In the genomic region with DNA sequence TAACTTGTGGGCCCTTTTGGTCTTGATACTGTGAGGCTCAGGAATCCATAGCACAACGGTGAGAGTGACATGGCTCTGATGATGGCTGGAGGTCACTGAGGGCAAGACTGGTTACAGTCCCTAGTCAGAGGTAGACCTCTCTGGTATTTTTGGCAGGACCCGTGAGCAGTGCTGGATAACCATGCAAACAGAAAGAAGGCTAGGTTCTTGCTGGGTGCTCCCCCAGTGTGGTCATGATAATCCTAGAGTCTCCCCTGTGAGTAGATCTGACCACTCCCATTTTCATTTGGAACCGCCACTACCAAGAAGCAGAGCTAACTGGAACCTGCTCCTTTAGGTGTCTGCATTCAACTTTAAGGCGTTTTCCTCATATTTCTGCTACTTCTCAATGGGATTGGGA, we compare ENCODE assay signal across 13 mouse cellular contexts. TPM values are rescaled to one million over a fixed set of nuclear protein-coding genes. Genes with fewer than 3 reads are reported as not detected.
A peak's percentile ranks its signal among the peaks of the same experiment; 100 is the strongest.
DNase-seq lines count a peak whose midpoint lies in the region; ATAC-seq and TF ChIP-seq lines count a peak whose summit lies in the region.
"Had no signal": no experiment of that assay in that cellular context is flagged by ENCODE, and none has a peak within 500 bp of the region (broad histone marks: within the 10 kb centered on the region; RNA-seq: fewer than 3 reads in every experiment).

No protein-coding gene starts in this region.

- TF ChIP-seq EP300 in heart, postnatal 0 days (IDR thresholded peaks at IDR 0.05; ENCODE audit: low read depth), result no peak

- H3K9me3 ChIP-seq in heart, embryonic 10.5 days, result no peaks in the 10 kb centered on the region
- H3K9me3 ChIP-seq in lung, embryonic 16.5 days (ENCODE audit: control insufficient read depth, low read length), result no peaks in the 10 kb centered on the region
- no peaks in the 10 kb centered on the region for H3K9me3 ChIP-seq in heart, postnatal 0 days (replicated peaks; ENCODE audit: control insufficient read depth, low read length)
- H3K9me3 ChIP-seq: embryonic facial prominence, embryonic 12.5 days; limb, embryonic 15.5 days had no signal

- 0 out of 2 replicates have a peak overlapping the region, but pooled peaks have one; percentile 32 for H3K9ac ChIP-seq in lung, embryonic 16.5 days (ENCODE audit: low read length)
- no peak overlapping the region for H3K9ac ChIP-seq in heart, postnatal 0 days (replicated peaks; ENCODE audit: low read depth, low read length)
- H3K9ac ChIP-seq: embryonic facial prominence, embryonic 12.5 days had no signal

- H3K36me3 ChIP-seq in heart, embryonic 10.5 days, result no peaks in the 10 kb centered on the region
- no peaks in the 10 kb centered on the region for H3K36me3 ChIP-seq in lung, embryonic 16.5 days (ENCODE audit: control insufficient read depth, insufficient read depth, low read length)
- no peaks in the 10 kb centered on the region for H3K36me3 ChIP-seq in heart, postnatal 0 days (replicated peaks; ENCODE audit: control insufficient read depth, insufficient read depth, low read length)
- H3K36me3 ChIP-seq: embryonic facial prominence, embryonic 12.5 days; limb, embryonic 15.5 days had no signal

- H3K4me3 ChIP-seq in heart, embryonic 10.5 days, result no peak overlapping the region
- H3K4me3 ChIP-seq in lung, embryonic 16.5 days (ENCODE audit: low read length), result peak overlapping the region; percentile 12; the same call in 1 of the 2 replicates
- 0 out of 2 replicates have a peak overlapping the region, but pooled peaks have one; percentile 1 for H3K4me3 ChIP-seq in heart, postnatal 0 days (ENCODE audit: low read depth, low read length)

- TF ChIP-seq CTCF in heart, postnatal 0 days (IDR thresholded peaks at IDR 0.05; ENCODE audit: low read depth), result no peak

- DNase-seq in heart, embryonic 10.5 days (ENCODE audit: low spot score), result peak; percentile 51
- DNase-seq in heart, postnatal 4 days, result no peak
- no peak for DNase-seq in lung, adult 18-20 months
- no peak for DNase-seq in heart, postnatal 0 days (ENCODE audit: low spot score)
- DNase-seq in naive thymus-derived CD4-positive, alpha-beta T cell, adult 2 months (ENCODE audit: low read depth), result peak; percentile 10
- DNase-seq in frontal cortex, adult 2 months (ENCODE audit: extremely low spot score in 1 of 2, low spot score in 1 of 2), result no peak
- DNase-seq: adrenal gland, postnatal 14 days; cerebellum, adult 2 months; thymus, postnatal 14 days had no signal

- no peak overlapping the region for H3K4me2 ChIP-seq in lung, embryonic 16.5 days (ENCODE audit: low read depth, low read length)
- H3K4me2 ChIP-seq in heart, postnatal 0 days (ENCODE audit: low read depth, low read length), result peak overlapping the region; percentile 5; the same call in 1 of the 2 replicates

- no peaks in the 10 kb centered on the region for H3K27me3 ChIP-seq in heart, embryonic 10.5 days (ENCODE audit: insufficient read depth, poor library complexity, severe bottlenecking)
- no peaks in the 10 kb centered on the region for H3K27me3 ChIP-seq in lung, embryonic 16.5 days (ENCODE audit: control insufficient read depth, insufficient read depth, low read depth, low read length)
- no peaks in the 10 kb centered on the region for H3K27me3 ChIP-seq in heart, postnatal 0 days (ENCODE audit: control insufficient read depth, insufficient read depth, low read length)
- H3K27me3 ChIP-seq: embryonic facial prominence, embryonic 12.5 days; limb, embryonic 15.5 days had no signal

- WGBS in heart, embryonic 10.5 days, result 66% methylated on average over 4 of the region's 4 CpGs
- 84% methylated on average over 4 of the region's 4 CpGs for WGBS in lung, embryonic 16.5 days
- WGBS in heart, postnatal 0 days, result 70% methylated on average over 4 of the region's 4 CpGs

- no peak overlapping the region for H3K27ac ChIP-seq in heart, embryonic 10.5 days
- H3K27ac ChIP-seq in lung, embryonic 16.5 days (ENCODE audit: low read length), result no peak overlapping the region
- no peak overlapping the region for H3K27ac ChIP-seq in heart, postnatal 0 days (ENCODE audit: low read depth)
- H3K27ac ChIP-seq: embryonic facial prominence, embryonic 12.5 days; limb, embryonic 15.5 days had no signal

- peaks cover 7% of the 10 kb centered on the region; the same call in 1 of the 2 replicates for H3K4me1 ChIP-seq in heart, embryonic 10.5 days
- H3K4me1 ChIP-seq in lung, embryonic 16.5 days (replicated peaks; ENCODE audit: control insufficient read depth, insufficient read depth, low read length), result peaks cover 6% of the 10 kb centered on the region; the same call in 1 of the 2 replicates
- H3K4me1 ChIP-seq in heart, postnatal 0 days (ENCODE audit: control insufficient read depth, insufficient read depth), result peaks cover 10% of the 10 kb centered on the region
- H3K4me1 ChIP-seq: embryonic facial prominence, embryonic 12.5 days had no signal

- no peak for ATAC-seq in lung, embryonic 16.5 days (ENCODE audit: low read depth)
- ATAC-seq in heart, postnatal 0 days (ENCODE audit: insufficient read depth, low read depth), result no peak
- no peak for ATAC-seq in cerebellum, adult (ENCODE audit: insufficient number of reproducible peaks, low FRiP score, low TSS enrichment)

RNA-seq across cellular contexts. Expression of a gene that starts 1.5 kb away (rescaled TPM):
- 17.2 and 18.8 TPM in 2 replicates for polyA plus RNA-seq in heart, embryonic 10.5 days (2016; fragmentation: Nextera tagmentation; extraction: Ambion mirVana)
- 10 to 100 TPM; 41.4 to 44.1 TPM for total RNA-seq in heart, postnatal 4 days (2021)
- polyA plus RNA-seq in lung, embryonic 16.5 days (2015; fragmentation: Nextera tagmentation; extraction: Ambion mirVana), result 29.5 and 29.9 TPM in 2 replicates
- total RNA-seq in heart, postnatal 0 days (2014; rRNA removed; ENCODE audit: low replicate concordance), result 20.2 and 53.3 TPM in 2 replicates
- 28.2 and 28.6 TPM in 2 replicates for polyA plus RNA-seq in heart, postnatal 0 days (2015; fragmentation: Nextera tagmentation; extraction: Ambion mirVana)
- polyA plus RNA-seq in frontal cortex, adult 2 months (2012; rRNA removed), result 19.8 and 21.5 TPM in 2 replicates

RNA-seq across cellular contexts. Expression of a gene that starts 58.7 kb away (rescaled TPM):
- polyA plus RNA-seq in heart, embryonic 10.5 days (2016; fragmentation: Nextera tagmentation; extraction: Ambion mirVana), result 31.4 and 36.7 TPM in 2 replicates
- 10 to 100 TPM; 23.7 to 25.5 TPM for total RNA-seq in heart, postnatal 4 days (2021)
- polyA plus RNA-seq in lung, embryonic 16.5 days (2015; fragmentation: Nextera tagmentation; extraction: Ambion mirVana), result 31.8 and 36.5 TPM in 2 replicates
- 24.1 and 25.5 TPM in 2 replicates for total RNA-seq in heart, postnatal 0 days (2014; rRNA removed; ENCODE audit: low replicate concordance)
- 21.0 and 21.3 TPM in 2 replicates for polyA plus RNA-seq in heart, postnatal 0 days (2015; fragmentation: Nextera tagmentation; extraction: Ambion mirVana)
- 31.0 and 31.5 TPM in 2 replicates for polyA plus RNA-seq in frontal cortex, adult 2 months (2012; rRNA removed)

Comparison
In these comparisons a context has a peak if more than half of its experiments do, and no peak if none do; other contexts are left out.
1. DNase-seq: peak in heart, embryonic 10.5 days (single experiment) and naive thymus-derived CD4-positive, alpha-beta T cell, adult 2 months (single experiment); none in heart, postnatal 4 days (single experiment), lung, adult 18-20 months (0 of 2), heart, postnatal 0 days (single experiment) and frontal cortex, adult 2 months (0 of 2).